Mouse (Mus musculus) gastrocnemius, adult 18-20 months (tissue): ENCODE measurements at regions not wholly inside any gene's neighbourhood (a gene's known extent, or its start where the extent isn't known, plus 50 kb on each side); places are given as distances from the start of the nearest gene placed in this dataset.

ENCODE experiments used
- DNase-seq: peaks from one replicate; pipeline ENCODE4 v3.0.0; 2021; ENCODE audit warnings: low spot score

GRCm38 (mm10) chr1:77148052-77148451 is 366.8 kb downstream of the Epha4 start:
- no peak for DNase-seq

DNA sequence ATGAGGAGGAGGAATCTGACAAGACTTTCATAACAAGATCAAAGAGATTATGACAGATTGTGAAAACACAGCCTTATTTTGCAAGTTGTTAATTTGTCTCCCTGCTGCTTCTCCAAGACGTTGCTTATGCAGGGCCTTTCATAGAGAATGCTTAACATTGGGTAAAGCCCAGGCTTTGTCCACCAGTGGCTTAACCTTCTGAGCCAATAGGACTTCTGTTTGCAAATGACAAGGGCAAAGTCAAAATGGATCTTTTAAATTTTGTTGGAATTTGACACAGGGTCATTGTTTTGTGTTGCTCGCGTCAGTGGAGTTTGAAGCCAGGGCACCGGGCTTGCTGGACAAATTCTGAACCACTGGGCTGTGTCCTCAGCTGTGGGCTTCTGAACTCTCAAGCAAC is 346.6 kb downstream of the Epha4 start:
- DNase-seq = no peak

GRCm38 (mm10) chr1:77172463-77172862 is 342.4 kb downstream of the Epha4 start:
- no peak for DNase-seq

- DNase-seq = no peak
Measured at GRCm38 (mm10) chr1:77174801-77175200, 340.1 kb downstream of the Epha4 start.

GRCm38 (mm10) chr1:77175214-77175613 is 339.7 kb downstream of the Epha4 start:
- no peak for DNase-seq

DNA sequence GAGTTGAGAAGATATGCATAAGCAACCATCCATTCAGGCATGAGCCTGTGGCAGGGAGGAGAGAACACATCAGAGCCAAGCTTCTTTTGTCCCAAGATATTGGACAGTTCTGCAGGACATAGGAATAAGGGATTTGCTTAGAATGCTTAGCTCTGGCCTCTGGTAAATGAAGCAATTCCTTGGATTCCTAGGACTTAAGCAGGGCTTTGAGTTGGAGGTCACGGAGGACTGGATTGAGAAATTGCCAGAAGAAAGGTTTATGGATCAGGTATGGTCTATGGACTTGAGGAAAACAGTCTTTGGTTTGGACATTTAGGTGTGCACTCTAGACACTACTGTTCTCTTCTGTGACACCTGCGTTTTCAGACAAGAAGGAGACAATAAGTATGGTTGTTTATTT is 338.4 kb downstream of the Epha4 start:
- no peak for DNase-seq

DNA sequence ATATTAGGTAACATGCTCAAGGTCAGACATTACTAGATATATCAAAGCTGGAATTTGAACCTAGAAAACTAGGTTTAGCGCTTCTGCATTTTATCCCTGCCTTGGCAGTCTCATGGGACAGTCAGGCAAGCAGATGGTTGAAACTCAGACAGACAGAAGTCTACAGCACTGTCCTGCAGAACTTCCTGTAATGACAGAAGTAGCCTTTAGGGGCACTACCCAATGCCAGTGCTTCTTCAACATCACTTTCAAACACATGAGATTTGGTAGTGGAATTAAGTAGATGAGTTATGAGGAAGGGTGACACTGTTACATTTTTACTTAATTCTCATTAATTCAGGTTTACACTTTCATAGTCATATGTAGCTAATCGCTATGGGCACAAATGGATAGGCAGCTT is 330.9 kb downstream of the Epha4 start:
- no peak for DNase-seq

- DNase-seq = no peak
Measured at GRCm38 (mm10) chr1:77190141-77190540, 324.7 kb downstream of the Epha4 start.

DNA sequence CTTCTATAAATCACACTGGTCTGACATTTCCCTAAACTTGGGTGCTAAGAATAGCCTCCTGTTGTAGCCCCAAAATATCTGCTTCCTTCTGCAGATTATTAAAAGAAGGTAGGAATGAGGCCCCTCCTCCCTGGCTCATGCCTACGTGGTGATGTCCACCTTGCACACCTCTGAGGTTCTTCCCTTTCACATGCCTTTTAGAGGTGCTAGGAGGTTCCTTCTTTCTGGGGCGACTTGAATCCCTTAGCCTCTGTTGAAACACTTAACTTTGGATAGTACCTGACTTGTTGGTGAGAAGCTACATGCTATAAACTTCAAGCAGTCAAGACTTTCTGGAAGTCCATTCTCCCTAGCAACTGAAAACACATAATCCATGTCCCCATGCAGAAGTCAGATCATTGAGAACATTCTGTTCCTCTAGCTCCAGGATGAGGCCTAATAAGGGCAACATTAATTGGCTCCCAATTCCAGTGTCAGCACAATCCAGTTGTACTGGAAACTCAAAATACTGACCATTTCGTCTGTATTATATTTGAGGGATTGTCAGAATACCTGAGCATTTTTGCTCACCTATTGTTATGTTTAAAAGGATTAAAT is 313.5 kb downstream of the Epha4 start:
- DNase-seq = peak; percentile 25

DNA sequence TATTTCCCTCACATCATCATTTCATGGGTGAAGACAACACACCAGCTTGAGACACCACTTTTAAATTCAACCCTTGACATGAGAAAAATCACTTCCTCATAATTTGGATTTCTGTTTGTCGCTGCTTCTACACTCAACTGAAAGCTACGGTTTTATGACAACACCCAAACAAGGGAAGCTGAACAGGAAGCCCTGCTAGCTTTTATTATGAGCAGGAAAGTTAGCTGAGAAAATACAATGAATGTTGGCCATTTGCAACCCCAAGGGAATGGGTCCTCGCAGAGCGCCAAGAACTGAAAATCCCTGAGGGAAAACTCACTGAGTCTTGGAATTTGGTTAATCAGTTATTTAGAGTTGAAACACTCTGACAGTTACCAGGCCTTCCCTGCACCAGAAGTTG is 311.9 kb downstream of the Epha4 start:
- peak; percentile 24 for DNase-seq

DNA sequence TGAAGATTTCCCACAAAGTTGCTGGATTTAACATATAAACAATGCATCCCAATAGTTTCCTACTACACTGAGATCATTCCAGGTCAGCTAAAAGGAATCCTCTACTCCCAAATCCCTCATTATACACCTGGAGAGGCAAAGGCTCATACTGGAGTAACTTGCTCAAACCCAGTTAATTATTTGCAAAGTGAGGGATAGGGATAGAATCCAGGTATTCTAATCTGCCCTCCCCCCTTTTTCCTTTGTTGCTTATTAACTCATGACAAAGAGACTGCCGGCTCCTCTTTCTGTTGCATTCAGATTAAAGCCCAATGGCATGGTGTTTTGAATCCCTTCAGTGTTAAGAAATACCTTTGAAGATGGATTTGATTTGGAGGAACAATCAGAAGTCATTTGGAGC is 308.4 kb downstream of the Epha4 start:
- DNase-seq = no peak

- no peak for DNase-seq
Measured at GRCm38 (mm10) chr1:77209395-77209794, 305.5 kb downstream of the Epha4 start.

DNA sequence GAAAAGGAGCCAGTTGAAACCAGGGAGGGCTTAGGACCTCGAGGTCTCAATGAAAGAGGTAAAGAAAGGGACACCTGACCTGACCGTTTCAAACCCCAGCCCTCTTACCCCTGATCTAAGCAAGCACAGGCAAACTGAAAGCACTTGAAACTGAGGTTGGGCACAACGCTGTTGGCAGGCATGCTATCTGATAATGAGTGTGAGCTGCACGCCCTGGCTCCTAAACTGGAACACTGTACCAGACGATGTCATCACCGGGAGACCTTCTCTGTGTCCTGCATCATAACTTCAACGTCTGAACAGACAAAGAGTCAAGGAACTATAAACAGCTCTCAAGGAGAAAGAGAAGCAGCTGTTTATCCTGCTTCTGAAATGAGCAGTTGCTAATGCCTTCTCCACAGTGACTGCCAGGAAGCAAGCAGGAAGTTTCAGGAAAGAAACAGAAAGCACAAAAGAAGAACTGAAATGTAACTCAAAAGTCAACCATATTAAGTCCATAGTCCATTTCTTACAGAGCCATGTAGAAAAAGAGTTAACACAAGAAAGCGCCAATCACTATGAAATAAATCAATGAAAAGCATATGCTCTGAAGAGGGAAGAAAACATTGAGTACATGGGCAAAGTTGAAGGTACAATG is 301.3 kb downstream of the Epha4 start:
- no peak for DNase-seq

DNA sequence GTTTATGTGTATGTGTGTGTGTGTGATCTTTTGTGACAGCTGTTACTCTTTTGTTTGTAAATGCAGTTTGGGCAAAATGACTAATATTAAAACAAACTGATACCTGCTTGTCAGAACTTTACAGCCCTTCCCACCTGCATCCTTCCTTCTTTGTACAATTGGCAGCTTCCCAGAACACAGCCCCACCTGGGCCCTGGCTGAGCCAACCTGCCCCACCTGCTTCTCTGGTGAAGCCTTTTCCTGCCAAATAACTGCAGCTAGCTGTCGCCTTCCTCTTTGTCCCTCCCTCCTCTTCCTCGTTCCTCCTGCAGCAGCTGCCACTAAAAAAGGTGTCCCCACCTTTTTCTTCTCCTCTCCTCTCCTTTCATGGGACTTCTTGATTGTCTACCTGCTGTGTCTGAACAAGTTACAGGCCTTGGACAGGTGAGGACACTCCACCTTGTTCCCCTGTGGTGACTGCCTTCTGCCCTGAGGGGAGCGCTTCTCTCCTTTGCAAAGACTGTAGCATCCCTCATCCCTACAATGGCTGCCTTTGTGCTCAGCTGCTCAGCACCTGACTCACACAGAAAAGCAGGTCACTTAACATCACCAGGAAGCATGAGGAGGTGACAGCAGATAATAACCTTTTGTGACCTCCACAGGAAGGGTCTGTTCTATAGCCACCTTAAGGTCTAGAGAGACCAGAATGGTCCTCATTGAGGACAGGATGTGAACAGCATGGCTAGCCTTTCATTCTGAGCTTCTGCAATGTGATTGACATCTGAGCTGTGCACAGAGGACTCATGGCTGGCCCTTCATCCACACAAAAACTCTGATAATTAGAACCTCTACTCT is 295.2 kb downstream of the Epha4 start:
- DNase-seq = no peak

GRCm38 (mm10) chr1:77220322-77220590 is 294.6 kb downstream of the Epha4 start:
- no peak for DNase-seq

- DNase-seq = no peak
Measured at GRCm38 (mm10) chr1:77220783-77221182, 294.1 kb downstream of the Epha4 start.

DNA sequence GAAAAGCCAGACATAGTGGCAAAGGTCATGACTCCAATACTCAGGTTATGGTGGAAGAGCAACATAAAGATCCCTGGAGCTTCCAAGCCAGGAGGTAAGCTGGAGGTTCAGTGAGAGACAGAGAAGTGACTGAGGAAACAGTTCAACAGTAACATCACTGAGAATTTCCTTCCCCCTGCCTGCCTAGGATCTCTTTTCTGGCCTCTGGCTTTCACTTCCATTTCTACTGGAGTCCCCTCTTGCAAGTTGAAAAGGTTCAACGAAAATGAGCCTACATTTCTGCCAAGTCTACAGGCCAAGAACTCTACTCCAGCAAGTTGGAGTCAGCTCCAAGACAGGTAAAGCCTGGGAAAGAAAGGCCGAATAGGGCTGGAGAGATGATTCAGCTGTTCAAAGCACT is 293.0 kb downstream of the Epha4 start:
- DNase-seq = no peak

DNA sequence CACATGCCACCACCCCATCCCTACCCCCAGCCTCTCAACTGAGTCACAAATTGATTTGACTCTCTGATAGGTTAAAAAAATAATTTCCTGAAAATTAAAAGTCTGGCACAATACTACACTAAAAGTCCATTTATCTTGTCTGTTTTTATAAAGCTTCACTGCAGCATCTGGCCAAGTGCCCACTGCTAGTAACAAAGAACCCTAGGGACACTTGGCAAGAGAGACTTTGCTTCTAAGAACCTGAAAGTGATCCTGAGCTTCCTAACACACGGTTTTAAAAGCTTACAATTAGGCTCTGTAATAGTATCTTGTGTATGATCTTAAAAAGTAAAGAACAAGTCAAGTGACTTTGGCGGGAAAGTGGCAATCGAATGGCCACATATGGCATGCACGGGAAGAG is 288.3 kb downstream of the Epha4 start:
- DNase-seq = no peak

DNA sequence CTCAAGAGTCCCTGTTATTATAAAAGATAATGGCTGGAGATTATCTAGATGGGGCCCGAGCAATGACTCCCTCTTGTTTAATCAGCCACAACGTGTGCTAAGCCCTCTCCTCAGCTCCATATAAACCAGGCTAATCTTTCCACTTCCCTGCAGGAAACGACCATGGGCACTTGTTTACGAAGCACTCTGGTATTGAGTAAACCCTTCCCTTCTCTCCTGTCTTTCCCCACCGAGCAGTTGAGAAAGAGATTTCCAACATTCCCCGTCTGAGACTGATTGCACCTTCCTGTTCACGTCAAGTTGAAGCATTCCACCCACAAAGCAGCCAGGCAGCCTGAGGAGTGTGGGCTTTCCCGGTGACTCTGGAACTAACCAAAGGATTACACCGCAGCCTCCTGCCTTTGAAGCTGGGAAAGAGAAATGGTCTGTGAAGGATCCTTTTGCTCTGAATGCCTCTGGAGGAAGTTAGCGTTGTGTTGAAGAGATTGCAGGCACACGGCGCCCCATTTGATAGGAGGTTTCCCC is 287.8 kb downstream of the Epha4 start:
- DNase-seq = no peak

DNA sequence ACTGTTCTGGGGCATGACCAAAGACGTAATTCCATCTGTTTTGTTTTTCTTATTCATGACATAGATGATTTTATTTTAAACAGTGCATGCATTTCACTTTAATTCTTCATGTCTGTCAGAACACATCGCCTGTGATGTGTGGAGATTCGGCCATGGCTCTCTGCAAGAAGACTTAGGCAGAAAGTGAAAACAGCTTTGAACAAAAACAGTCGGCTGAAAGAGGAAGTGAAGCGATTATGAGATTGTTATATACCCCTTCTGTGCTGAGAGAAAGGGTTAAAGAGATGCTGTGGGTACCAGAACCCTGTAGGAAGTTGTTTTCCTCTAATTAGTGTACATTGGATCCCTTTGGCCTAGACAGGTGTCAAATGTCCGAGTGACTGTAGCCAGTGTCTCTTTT is 287.1 kb downstream of the Epha4 start:
- DNase-seq = no peak

GRCm38 (mm10) chr1:77229561-77229960 is 285.3 kb downstream of the Epha4 start:
- no peak for DNase-seq

GRCm38 (mm10) chr1:77233010-77233409 is 281.9 kb downstream of the Epha4 start:
- peak; percentile 5 for DNase-seq

- DNase-seq = no peak
Measured at GRCm38 (mm10) chr1:77244642-77245041, 270.2 kb downstream of the Epha4 start.
